Mouse (Mus musculus) erythroid progenitor cell, adult 5-6 weeks (primary cell): ENCODE data around the gene Slc35d2. TPM values are rescaled to one million over a fixed set of nuclear protein-coding genes. Genes with fewer than 3 reads are reported as not detected.

Source experiments
- ATAC-seq: replicated peaks from 2 replicates; pipeline ENCODE4 v1.8.0; 2016; ENCODE audit warnings: moderate number of reproducible peaks, mild to moderate bottlenecking, moderate TSS enrichment, inconsistent platforms; ENCODE audit not compliant: poor library complexity, low FRiP score, severe bottlenecking
- total RNA-seq, 2 experiments: library from RNA; stranded (forward) in 1 of 2; stranded (reverse) in 1 of 2; fragments of 150-400 nt in 1 of 2; fragments of 186-747, 209-891 nt in 1 of 2; gene quantifications; 2 replicates each; pipeline versions ENCODE4 v1.2.3 to v1.2.4; 2015 to 2017; ENCODE audit warnings: low replicate concordance in 2 of 2

Slc35d2 gene
- total RNA-seq, 2 experiments from 2014 or later, result 4.8 to 10.5 TPM

DNA sequence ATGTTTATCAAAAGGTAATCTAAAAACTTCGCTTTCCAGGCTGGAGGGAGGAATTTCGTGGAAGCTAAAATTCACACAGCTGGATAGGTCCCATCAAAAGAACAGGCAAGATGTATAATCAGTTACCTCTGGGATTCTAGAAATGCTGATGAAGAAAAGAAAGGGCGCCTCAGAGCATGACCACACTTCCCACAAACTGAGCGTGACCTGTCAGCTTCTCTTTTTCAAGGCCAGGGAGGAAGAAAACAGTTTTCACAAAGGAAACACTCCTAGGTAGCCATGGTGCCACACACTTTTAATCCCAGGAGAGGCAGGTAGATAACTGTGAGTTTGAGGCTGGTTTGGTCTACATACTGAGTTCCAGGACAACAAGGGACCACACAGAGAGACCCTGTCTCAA is 8.4 kb downstream of the Slc35d2 start:
- ATAC-seq, result no peak

DNA sequence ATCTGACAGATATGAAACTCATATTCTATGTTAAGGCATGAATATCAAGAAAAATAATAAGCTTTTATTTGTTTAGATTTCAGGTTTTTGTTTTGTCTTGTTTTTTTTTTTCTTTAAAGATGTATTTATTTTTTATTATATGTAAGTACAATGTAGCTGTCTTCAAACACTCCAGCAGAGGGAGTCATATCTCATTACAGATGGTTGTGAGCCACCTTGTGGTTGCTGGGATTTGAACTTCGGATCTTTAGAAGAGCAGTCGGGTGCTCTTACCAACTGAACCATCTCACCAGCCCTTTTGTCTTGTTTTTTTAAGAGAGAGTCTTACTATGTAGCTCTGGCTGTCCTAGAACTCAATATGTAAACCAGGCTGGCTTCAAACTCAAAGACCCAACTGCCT is 11.7 kb downstream of the Slc35d2 start:
- ATAC-seq, result no peak

GRCm38 (mm10) chr13:64110421-64110820 is 18.7 kb downstream of the Slc35d2 start:
- ATAC-seq, result no peak

DNA sequence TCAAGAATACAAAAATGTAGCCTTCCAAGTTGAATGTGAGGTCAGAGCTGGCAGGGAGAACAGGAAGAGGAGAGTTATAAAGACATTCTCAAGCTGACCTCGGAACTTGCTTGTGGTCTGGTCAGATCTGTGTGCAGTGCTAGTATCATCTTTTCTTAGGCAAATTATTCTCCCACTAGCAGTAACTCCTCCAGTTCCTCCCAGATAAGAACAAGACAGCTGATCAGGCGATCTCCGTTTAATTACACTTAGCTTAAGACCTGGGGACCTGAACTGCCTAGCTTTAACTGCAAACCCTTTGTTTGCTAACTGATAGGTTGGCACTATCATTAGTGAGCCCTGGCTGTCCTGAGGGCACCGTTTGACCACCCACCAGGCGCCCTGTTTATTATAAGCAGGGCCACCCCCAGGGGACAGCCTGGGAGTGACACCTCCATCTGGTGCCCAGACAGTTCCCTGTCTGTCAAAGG is 20.8 kb downstream of the Slc35d2 start:
- no peak for ATAC-seq

DNA sequence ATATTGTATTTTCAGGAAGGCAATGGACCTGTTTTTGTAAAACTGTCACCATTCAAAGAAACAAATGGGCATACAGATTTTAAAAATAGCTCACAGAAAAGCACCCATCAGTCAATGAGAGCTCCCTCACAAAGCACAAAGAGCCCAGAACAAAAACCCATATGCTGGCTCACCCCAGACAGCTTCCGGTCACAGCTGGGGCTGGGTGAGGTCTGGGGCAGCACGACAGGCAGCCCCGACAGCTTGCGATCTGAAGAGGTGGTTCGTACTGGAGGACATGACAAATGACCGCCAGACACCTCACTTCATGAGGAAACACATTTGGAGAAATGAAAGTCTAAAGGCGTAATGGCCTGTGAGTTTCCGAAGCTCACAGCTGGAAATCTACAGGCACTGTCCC is 21.6 kb downstream of the Slc35d2 start:
- no peak for ATAC-seq

DNA sequence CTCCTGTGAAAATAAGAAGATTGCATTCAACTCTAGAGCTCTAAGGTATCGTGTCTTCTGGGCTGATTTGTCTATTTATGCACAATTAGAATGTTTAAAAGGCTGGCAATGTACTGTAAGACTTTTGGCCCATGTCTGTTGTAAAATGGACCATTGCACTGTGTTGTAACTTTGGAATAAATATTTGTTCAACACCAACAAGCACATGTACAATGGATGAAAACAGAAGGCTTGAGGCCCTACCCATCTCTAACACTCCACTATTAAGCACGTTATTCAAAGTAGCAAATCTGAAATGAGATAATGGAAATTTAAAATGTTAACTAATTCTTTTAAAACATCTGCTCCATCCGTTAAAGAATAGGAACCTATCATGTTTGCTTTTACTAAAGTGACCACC is 22.1 kb downstream of the Slc35d2 start:
- no peak for ATAC-seq

DNA sequence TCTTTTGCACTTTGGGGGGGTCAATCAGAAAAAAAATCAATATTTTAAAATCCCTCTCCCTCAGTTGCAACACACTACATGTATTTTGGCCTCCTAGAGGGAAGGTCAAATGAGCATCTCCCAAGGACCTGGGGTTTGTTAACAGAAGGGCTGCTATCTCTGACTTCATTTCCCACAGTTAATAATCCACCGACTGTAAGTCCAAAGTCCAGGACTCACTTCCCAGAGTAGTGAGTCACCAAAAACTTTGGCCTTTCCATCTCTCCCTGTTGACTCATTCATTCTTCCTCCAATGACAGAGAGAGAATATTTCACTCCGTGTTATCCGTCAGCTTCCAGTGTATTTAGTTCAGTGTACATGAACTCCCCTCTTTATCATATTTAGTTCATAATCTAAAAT is 23.5 kb downstream of the Slc35d2 start:
- ATAC-seq, result no peak

DNA sequence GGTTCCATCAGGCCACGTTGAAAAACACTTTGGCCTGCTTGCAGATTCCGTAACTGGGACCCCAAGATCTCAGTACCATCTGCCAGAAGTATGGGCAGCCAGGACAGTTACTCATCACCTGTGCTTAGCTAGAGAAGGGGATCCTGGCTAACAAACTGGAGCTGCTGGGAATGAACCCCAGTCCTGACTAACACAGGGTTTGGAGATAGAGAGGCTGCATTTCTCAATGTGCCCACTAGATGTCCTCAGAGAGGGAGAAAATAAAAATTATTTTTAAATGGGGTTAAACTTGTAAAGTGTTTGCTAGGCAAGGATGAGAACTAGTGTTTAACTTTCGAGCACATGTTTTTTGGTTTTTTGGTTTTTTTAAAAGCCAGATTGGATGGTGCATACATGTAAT is 29.0 kb downstream of the Slc35d2 start:
- peak; percentile 49; the same call in 1 of the 2 replicates for ATAC-seq

DNA sequence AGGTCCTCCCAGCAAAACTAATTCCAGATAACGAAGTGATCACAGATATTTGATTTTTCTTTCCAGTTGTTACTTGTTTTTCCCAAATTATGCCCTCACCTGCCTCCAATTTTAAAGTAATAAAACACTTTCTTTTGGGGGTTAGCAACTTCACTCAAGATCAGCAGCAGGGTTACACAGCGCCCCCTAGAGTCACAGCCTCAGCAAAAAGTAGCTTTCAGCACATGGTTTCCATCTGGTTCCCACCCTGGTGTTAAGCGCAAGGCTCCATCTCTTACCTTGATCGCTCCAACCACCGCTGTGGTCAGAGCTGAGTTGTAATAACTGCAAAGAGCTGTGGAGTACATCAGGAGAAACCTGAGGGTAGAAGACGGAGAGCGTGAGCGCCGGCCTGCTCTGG is 30.2 kb downstream of the Slc35d2 start:
- no peak for ATAC-seq

GRCm38 (mm10) chr13:64093341-64093740 is 35.8 kb downstream of the Slc35d2 start:
- ATAC-seq, result no peak

DNA sequence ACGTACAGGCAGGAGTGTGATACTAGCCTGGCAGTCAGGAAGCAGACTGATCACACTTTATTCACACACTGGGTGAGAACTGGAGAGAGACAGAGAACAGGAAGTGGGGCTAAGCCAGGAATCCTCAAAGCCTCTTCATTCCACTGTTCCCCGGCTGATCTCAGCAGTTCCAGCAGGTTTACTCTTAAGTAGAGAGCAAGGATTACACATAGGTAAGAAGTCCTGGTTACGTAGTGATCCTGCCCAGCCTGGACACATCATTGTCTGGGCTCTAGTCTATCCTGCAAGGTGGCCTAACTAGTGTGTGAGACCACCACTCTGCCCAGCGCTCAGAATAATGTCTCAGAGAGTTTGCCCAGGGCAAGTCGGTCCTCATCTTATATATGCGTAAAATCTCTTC is 36.4 kb downstream of the Slc35d2 start:
- ATAC-seq, result no peak

DNA sequence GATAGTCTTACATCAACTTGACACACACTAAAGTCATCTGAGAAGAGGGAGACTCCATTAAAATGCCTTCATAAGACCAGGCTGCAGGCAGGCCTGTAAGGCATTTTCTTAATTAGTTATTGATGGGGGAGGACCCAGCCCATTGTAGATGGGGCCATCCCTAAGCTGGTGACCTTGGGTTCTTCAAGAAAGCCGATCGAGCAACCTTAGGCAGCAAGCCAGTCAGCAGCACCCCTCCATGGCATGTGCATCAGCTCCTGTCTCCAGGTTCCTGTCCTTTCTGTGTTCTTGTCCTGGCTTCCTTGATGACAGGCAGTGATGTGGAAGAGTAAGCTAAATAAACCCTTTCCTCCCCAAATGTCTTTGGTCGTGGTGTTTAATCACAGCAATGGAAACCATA is 37.0 kb downstream of the Slc35d2 start:
- no peak for ATAC-seq

- ATAC-seq, result no peak
These were observed 38.2 kb downstream of the Slc35d2 start for GRCm38 (mm10) chr13:64091006-64091405.

DNA sequence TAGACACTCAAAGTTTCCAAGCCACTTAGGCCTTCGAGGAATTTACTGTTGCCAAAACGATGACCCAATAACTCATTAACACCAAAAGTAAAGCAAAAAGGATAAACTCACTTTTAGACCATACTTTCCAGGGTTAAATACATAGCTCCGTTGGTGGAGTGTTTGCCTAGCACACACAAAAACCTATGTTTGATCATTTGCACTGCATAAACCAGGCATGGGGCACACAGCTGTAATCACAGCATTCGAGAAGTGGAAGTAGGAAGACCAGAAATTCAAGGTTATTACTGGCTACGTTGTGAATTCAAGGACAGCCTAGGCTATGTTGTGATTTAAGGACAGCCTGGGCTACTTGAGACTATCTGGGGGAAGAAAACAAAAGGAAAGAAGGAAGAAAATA is 38.9 kb downstream of the Slc35d2 start:
- ATAC-seq, result no peak

DNA sequence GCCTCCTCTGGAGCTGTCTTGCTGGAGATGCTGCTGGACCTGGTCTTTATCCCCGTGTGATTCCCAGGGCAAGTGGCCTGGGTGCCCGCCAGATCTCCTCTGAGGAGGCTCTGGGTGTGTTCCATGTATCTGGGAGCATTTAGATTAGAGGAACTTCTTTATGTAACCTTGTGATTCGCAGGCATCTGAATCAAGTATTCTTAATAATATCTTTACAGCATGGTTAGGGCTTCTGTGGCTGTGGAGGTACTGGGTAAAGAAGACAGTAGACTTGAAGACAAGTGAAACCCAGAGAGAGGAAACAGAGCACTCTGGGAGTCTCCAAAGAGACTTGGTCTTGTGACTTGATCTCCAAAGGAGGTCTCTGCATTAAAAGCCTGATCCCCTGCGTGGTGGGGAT is 40.0 kb downstream of the Slc35d2 start, which contains the start of gene Hsd17b3:
TSS of gene Hsd17b3 (minus strand) at position 101 of the 400 bp plus-strand sequence.
- no peak for ATAC-seq

- no peak for ATAC-seq
These were observed 41.1 kb downstream of the Slc35d2 start for GRCm38 (mm10) chr13:64088057-64088456.

- no peak for ATAC-seq
These were observed 43.1 kb downstream of the Slc35d2 start for GRCm38 (mm10) chr13:64086036-64086435.

DNA sequence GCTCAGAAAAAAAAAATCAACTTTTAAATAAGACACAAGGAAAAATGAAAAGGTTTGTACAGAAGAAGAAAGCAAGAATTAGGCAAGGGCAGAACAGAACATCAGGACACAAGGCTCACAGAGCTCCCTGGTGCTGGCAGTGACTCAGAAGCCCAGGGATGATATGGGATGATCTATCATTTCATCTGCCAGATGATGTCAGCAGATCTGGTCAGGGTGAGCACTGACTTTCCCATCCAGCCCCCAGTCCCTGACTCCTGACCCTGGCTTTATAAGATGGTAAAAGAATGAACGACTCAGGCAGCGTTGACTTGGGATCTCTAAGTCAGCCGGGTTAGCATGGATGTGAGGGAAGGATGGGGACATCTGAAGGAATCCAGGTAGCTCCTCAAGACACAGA is 45.8 kb downstream of the Slc35d2 start:
- ATAC-seq, result no peak

DNA sequence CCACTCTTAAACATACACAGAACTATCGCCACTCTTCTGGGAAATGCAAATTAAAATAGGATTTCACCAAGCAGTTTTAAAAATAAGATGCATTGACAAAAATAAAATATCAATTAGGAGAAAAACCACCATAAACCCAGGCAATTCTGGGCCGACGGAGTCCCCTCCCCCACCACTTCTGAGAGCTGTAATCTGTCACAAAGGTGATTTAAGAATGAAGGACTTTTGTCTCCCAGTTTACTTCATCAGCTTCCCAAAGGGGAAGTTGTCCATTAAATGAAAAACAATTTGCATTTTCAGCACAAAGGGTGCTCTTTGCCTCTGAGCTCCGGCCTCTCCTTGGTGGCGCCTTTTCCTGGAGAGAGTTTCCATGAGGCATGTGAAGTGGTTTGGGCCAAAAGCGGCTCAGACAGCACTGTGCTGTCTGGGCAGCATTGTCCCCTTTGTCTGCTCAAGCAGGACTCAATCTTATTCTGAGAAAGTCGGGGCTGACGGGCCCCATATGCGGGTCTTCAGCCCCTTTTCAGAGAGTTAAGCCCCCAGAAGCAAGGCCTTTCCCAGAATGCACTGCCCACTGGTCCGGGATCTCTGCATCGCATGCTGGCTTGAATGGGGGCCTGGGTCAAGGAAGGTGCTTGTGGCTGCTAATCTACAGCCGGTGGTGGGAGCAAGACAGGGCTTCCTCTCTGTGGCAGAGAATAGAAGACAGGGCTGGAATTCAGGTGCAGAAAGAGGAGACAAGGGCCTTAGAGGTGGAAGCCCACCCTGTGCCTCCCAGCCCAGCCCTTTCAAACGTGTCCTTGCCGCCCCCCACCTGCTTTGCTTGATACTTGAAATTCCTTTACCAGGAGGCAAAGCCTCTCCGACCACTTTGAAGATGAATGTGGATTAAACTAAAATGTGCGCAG is 47.9 kb downstream of the Slc35d2 start:
- no peak for ATAC-seq

- no peak for ATAC-seq
These were observed 51.6 kb downstream of the Slc35d2 start for GRCm38 (mm10) chr13:64077591-64077990.

- ATAC-seq, result no peak
These were observed 53.1 kb downstream of the Slc35d2 start for GRCm38 (mm10) chr13:64076074-64076473.

- ATAC-seq, result no peak
These were observed 62.5 kb downstream of the Slc35d2 start for GRCm38 (mm10) chr13:64066653-64067052.
